Mouse (Mus musculus): Measurements from ENCODE around the gene Trabd2b. TPM values are rescaled to one million over a fixed set of nuclear protein-coding genes. Genes with fewer than 3 reads are reported as not detected.

The Trabd2b gene
- polyA plus RNA-seq, 1 experiment, result 2.0 TPM

DNA sequence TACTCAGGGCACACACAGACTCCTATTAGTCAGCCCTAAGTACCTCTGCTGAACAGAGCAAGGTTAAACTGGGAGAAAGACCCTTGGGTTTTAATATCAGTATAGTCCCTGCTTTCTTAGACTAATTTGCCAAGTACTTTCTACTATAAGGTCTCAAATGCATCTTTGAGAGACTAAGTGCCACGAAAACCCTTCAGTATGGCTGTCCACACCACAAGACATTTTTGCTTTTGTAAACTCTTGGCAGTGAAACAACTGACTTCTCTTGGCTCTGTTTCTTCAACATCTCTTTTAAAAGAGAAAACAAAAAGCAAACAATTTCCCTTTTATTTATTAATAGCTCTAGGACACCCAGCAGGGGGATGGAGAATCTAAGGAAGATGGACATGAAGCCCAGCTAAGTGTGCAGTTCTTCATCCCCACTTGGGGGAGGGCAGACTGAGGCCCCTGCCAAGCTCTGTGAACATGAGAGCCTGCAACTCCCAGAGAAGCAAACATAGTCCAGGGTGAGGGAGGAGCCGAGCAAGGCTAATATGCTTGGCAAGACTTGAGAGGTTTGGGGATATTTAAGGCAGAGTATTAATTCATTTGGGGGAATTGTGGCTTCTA, 18.9 kb upstream of the Trabd2b start:
- TF ChIP-seq CTCF (IDR thresholded peaks at IDR 0.05; ENCODE audit: extremely low read depth, insufficient read depth, low read length), result no peak
- TF ChIP-seq POLR2A (IDR thresholded peaks at IDR 0.05; ENCODE audit: extremely low read depth, insufficient read depth, low read length), result no peak
- Histone ChIP-seq H3K27ac (ENCODE audit: insufficient read depth, low read length) (no peak overlapping the region), H3K4me3 (ENCODE audit: insufficient read depth, low read length) (no peak overlapping the region), H3K4me1 (ENCODE audit: control insufficient read depth, insufficient read depth, low read length) (peaks cover 4% of the 10 kb centered on the region; the same call in 1 of the 2 replicates)

DNA sequence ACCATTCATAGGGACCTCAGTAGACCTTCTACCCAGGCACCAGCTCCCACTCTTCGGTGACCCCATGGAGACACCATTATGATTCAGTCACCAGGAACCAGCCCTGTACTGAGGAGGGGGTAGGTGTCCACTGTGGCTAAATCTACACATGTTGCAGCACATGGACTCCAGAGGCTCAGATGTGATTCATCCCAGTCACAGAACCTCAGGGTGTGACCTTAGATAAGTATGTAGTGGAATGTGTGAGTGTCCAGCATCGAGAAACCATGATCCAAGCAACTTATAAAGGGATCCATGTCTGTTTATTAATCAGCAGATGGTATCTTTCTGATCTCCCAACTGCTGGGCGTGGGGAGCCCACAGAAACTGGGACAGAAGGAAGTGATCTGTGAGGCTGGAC, 18.2 kb upstream of the Trabd2b start:
- Histone ChIP-seq H3K27ac (ENCODE audit: insufficient read depth, low read length) (no peak overlapping the region), H3K4me1 (ENCODE audit: control insufficient read depth, insufficient read depth, low read length) (peaks cover 4% of the 10 kb centered on the region; the same call in 1 of the 2 replicates), H3K4me3 (ENCODE audit: insufficient read depth, low read length) (no peak overlapping the region)
- no peak for TF ChIP-seq POLR2A (IDR thresholded peaks at IDR 0.05; ENCODE audit: extremely low read depth, insufficient read depth, low read length)
- TF ChIP-seq CTCF (IDR thresholded peaks at IDR 0.05; ENCODE audit: extremely low read depth, insufficient read depth, low read length), result no peak

DNA sequence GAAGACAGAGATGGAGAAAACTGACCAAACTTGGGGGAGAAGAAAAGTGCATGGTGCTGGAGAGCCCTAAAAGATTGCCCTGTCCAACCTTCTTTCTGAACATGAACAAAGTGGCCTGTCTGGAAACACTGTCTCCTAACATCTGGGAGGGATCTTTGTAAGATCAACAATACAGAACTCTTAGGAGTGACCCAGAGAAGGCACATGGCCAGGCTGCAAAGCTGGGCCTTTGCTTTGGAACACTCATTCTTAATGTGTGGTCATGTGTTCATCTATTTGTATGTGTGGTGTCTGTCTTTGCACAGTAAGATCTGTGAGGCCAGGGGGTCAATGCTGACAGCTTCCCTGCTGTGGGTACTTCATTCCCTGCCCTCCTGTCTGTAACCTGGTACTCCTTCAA, 16.9 kb upstream of the Trabd2b start:
- no peak for TF ChIP-seq CTCF (IDR thresholded peaks at IDR 0.05; ENCODE audit: extremely low read depth, insufficient read depth, low read length)
- no peak for TF ChIP-seq POLR2A (IDR thresholded peaks at IDR 0.05; ENCODE audit: extremely low read depth, insufficient read depth, low read length)
- Histone ChIP-seq H3K4me1 (ENCODE audit: control insufficient read depth, insufficient read depth, low read length) (peaks cover 4% of the 10 kb centered on the region; the same call in 1 of the 2 replicates), H3K27ac (ENCODE audit: insufficient read depth, low read length) (no peak overlapping the region), H3K4me3 (ENCODE audit: insufficient read depth, low read length) (no peak overlapping the region)

DNA sequence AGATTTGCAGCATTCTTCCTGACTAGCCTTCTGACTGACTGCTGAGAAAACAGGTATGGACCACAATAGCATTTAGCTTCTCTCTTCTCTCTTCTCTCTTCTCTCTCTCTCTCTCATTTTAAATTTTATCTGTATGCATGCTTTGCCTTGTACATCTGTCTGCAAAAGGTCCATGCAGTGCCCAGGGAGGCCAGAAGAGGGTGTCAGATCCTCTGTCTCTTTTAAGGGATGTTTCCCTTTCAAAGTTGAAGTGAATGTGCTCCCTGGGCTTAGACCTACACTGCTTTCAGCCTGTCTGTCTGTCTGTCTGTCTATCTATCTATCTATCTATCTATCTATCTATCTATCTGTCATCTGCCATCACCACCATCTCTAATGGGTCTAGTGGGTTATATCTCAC, 8.9 kb upstream of the Trabd2b start:
- no peak for TF ChIP-seq POLR2A (IDR thresholded peaks at IDR 0.05; ENCODE audit: extremely low read depth, insufficient read depth, low read length)
- TF ChIP-seq CTCF (IDR thresholded peaks at IDR 0.05; ENCODE audit: extremely low read depth, insufficient read depth, low read length), result peak; percentile 30; the same call in 1 of the 2 replicates
- Histone ChIP-seq H3K27ac (ENCODE audit: insufficient read depth, low read length) (no peak overlapping the region), H3K4me1 (ENCODE audit: control insufficient read depth, insufficient read depth, low read length) (no peaks in the 10 kb centered on the region), H3K4me3 (ENCODE audit: insufficient read depth, low read length) (no peak overlapping the region)

DNA sequence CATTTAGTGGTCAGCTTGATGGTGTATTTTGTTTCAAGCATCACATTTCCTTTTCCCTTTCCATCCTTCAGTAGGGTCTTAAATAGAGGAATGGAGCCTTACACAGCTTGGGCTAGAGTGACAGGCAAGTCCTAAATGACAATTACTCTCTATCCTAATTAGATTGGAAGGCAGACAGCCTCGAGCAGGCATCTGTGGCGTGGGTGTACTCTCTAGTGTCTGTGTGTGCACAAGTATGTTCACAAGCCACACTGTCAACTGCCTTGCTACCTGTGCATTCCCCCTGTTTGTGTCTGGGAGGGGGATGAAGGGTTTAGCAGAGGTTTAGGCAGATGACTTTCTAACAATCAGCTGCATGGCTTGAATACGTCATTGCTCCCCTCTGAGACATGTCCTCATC, 6.7 kb upstream of the Trabd2b start:
- no peaks in the 10 kb centered on the region for H3K4me1 ChIP-seq (ENCODE audit: control insufficient read depth, insufficient read depth, low read length)
- TF ChIP-seq CTCF (IDR thresholded peaks at IDR 0.05; ENCODE audit: extremely low read depth, insufficient read depth, low read length), result no peak
- no peak for TF ChIP-seq POLR2A (IDR thresholded peaks at IDR 0.05; ENCODE audit: extremely low read depth, insufficient read depth, low read length)
- no peak overlapping the region for H3K27ac ChIP-seq (ENCODE audit: insufficient read depth, low read length)
- H3K4me3 ChIP-seq (ENCODE audit: insufficient read depth, low read length), result no peak overlapping the region

DNA sequence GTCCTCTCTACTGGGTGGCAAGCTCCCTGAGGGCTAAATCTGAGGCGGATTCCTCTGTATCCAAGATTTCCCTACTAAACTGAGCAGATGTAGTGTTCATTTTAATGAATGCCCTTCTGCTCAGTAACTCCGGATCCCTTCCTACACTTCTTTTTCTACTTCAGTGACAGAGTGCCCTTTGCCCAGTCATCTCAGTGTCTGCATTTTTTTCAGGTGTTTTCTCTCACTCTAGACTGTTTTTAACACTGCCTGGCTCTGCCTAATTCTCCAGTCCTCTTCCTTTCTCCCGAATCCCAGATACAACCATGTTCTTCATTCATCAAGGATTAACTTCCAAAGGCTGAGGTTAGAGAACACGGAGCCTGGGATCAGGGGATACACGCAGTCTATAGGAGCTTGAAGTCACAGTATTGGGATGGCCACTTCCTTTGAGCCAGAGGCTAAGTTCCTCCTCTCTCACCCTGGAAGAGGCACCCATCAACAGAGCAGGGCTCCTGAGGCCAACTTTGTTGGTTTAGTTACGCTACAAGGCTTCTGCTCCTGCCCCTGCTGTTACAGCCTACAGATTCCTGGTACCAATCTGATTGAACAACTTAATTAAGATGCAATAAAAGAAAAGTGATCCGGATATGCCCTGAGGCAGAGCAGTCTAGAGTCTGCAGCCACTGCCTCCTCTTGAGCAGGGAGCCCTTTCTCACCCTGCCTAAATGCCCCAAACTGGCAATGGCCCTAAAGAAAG, 4.4 kb upstream of the Trabd2b start:
- Histone ChIP-seq H3K4me3 (ENCODE audit: insufficient read depth, low read length) (no peak overlapping the region), H3K27ac (ENCODE audit: insufficient read depth, low read length) (no peak overlapping the region), H3K4me1 (ENCODE audit: control insufficient read depth, insufficient read depth, low read length) (no peaks in the 10 kb centered on the region)
- TF ChIP-seq CTCF (IDR thresholded peaks at IDR 0.05; ENCODE audit: extremely low read depth, insufficient read depth, low read length), result no peak
- no peak for TF ChIP-seq POLR2A (IDR thresholded peaks at IDR 0.05; ENCODE audit: extremely low read depth, insufficient read depth, low read length)

DNA sequence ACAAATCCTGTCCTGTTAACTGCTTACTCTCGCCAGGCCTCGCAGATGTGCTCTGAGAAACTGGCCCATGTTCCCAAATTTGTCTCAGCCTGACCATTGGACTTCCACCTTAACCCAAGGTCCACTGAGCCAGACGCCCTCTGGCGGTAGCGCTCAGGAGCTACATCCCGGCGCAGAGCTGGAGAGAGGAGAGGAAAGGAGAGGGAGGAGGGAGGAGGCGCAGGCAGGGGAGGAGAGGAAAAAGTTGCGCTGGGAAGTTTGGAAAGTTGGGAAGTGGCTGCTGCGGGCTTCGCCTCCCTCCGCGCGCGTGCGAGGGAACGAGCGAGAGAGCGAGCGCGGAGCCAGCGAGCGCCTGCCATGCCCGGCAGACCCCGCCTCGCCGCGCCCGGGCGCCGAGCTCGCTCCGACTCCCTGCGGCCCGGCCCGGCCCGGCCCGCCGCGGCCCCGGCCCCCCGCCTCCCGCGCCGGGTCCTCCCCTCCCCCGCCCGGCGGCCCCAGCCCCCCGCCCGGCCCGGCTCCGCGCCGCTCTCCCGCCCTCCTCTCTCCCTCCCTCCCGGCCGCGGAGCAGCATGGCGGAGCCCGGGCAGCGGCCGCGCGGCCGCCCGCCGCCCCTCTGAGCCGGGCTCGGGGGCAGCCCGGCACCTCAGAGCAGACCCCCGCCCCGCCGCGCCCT, 706 bp upstream of the Trabd2b start:
- Histone ChIP-seq H3K4me3 (ENCODE audit: insufficient read depth, low read length) (no peak overlapping the region), H3K4me1 (ENCODE audit: control insufficient read depth, insufficient read depth, low read length) (no peaks in the 10 kb centered on the region), H3K27ac (ENCODE audit: insufficient read depth, low read length) (no peak overlapping the region)
- TF ChIP-seq CTCF (IDR thresholded peaks at IDR 0.05; ENCODE audit: extremely low read depth, insufficient read depth, low read length) (peak; percentile 90), POLR2A (IDR thresholded peaks at IDR 0.05; ENCODE audit: extremely low read depth, insufficient read depth, low read length) (no peak)

DNA sequence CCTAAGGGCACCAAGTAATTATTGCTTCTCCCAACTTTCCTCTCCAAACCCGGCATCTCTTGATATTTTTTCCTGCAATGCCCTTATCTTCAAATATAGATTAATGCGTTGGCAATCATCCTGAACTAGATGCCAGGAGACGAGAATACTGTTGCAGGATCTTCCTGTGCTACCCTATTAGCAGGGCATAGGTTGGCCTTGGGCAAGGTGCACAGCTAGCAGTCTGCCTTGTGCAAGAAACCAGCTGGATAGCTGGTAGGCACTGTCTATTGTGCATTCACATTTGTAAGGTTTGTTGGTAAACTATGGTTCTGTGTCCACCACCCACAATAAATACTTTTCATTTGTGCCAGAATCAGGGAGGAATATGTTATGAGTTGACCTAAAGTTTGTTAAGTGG, 992 bp downstream of the Trabd2b start:
- Histone ChIP-seq H3K27ac (ENCODE audit: insufficient read depth, low read length) (no peak overlapping the region), H3K4me1 (ENCODE audit: control insufficient read depth, insufficient read depth, low read length) (no peaks in the 10 kb centered on the region), H3K4me3 (ENCODE audit: insufficient read depth, low read length) (peak overlapping the region; percentile 35)
- TF ChIP-seq POLR2A (IDR thresholded peaks at IDR 0.05; ENCODE audit: extremely low read depth, insufficient read depth, low read length), result no peak
- no peak for TF ChIP-seq CTCF (IDR thresholded peaks at IDR 0.05; ENCODE audit: extremely low read depth, insufficient read depth, low read length)

DNA sequence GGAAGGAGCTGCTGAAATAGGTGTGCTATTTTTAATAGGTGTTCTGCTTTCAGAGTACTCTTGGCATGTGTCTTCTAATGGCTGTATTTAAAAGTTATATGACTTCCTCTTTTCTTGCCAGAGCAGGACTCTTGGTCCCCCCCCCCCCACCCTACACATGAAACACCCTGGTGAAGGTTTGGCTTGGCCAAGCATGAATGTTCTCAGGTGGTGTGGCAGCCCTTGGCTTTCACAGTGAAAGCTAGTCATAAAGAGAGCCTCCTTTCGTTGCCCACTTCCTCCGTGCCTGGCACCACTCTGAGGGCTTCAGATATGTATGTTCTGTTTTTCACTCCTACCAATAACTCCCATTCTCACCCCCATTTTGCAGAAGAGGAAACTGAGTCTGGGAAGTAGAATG, 1.8 kb downstream of the Trabd2b start:
- Histone ChIP-seq H3K4me3 (ENCODE audit: insufficient read depth, low read length) (no peak overlapping the region), H3K4me1 (ENCODE audit: control insufficient read depth, insufficient read depth, low read length) (no peaks in the 10 kb centered on the region), H3K27ac (ENCODE audit: insufficient read depth, low read length) (no peak overlapping the region)
- TF ChIP-seq POLR2A (IDR thresholded peaks at IDR 0.05; ENCODE audit: extremely low read depth, insufficient read depth, low read length) (no peak), CTCF (IDR thresholded peaks at IDR 0.05; ENCODE audit: extremely low read depth, insufficient read depth, low read length) (no peak)

All from cortical plate, adult 2 months (tissue).